Mouse (Mus musculus) naive thymus-derived CD4-positive, alpha-beta T cell, adult 2 months (primary cell): Measurements from ENCODE around the gene Wnt5a.

ENCODE experiments used
- DNase-seq: peaks from one replicate; pipeline ENCODE4 v3.0.0-alpha.2; 2011; ENCODE audit warnings: low read depth

The Wnt5a gene

DNA sequence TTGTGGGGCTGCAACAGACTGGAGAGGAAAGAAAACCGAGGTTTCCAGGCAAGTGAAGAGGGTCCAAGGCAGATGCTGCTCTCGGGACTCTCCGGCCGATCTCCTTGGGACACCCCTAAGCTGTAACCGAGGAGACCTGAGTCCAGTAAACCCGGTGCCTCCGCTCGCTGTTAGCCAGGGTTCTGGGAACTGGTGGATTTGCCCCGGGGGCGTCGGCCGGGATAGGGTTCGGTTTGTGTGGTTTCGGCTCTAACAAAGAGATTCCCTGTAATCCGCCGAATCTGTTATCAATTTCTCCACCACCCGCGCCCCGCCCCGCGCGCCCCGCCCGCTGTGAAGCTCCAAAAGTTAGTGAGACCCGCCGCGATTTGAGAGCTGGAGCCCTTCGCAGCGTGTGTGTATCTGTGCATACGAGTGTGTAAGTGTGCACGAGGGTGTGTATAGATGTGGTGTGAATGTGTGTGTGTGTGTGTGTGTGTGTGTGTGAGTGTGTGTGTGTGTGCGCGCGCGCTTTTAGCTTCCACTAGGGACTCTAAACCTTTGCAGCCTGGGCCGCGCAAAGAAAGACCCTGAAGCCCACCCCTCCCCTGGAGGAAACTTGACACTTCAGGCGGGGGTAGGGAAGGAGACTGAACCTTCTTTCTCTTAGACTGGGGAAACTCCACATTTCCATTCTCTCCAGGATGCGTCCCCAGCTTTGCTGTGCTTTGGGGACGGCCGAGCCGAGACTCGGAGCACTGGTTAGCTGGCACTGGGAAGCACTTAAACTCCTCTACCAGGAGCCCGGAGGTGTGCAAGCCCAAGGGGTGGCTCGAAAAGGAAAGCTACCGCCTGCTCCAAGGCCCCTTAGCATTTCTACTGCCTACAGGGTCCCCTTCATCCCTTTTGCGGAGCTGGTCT lies 5.1 kb downstream of the Wnt5a start:
- DNase-seq, result no peak

DNA sequence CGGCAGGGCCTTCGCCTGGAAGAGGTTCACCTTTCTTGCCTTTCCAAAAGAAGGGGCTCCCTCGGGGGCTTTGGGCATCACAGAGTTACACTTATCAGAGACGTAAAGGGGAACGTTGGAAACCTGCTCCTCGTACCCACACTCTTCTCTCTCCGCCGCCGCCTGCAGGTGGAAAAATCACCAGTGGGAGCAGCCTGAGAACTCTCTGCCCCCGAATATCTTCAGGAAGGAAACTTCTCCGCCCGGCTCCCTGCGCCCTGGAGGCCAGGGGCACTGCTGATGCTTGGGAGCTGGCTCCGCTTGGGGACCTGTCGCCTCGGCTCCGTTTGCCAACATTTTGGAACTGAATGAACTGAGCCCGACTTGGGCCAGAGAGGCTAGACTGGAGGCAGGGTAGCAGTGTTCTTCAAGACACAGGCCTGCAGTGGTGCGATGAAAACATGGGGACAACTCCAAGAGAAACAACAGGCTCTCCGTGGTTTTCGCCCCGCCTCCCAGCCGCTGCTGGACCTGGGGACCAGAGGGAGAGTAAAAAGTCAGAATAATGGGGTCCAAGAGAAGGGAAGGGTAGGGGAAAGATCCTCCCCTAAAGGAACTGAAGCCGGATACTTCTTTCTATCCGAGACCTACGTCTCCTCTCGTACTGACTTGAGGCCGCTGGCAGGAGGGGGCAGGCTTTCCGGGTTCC lies 5.9 kb downstream of the Wnt5a start:
- DNase-seq, result no peak

GRCm38 (mm10) chr14:28511029-28511651 lies 6.6 kb downstream of the Wnt5a start:
- DNase-seq, result no peak

DNA sequence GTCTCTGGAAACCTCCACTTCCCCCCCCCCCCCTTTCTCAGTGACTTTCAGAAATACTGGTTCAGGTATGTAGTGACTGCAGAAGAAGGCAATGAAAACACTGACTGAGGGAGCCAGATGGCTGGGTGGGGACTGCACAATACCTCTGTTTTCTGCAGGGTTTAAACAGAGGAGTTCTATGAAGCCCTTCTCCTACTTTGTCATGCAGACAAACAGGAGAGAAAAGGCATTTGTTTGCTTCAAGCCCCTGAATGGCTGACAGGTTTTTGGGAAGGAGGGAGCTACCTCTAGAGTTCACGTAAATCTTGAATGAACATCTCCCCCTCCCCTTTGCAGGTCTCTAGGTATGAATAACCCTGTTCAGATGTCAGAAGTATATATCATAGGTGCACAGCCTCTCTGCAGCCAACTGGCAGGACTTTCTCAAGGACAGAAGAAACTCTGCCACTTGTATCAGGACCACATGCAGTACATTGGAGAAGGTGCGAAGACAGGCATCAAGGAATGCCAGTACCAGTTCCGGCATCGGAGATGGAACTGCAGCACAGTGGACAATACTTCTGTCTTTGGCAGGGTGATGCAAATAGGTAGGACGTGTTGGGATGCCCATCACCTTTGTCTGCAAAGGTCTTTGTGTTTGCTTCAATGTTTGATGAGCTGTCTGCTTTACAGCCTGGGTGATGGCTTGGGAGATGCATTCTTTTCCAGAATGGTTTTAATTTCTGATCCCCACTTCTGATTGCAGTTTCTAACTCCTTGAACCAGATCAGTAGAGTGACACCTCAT lies 8.4 kb downstream of the Wnt5a start:
- DNase-seq, result no peak

DNA sequence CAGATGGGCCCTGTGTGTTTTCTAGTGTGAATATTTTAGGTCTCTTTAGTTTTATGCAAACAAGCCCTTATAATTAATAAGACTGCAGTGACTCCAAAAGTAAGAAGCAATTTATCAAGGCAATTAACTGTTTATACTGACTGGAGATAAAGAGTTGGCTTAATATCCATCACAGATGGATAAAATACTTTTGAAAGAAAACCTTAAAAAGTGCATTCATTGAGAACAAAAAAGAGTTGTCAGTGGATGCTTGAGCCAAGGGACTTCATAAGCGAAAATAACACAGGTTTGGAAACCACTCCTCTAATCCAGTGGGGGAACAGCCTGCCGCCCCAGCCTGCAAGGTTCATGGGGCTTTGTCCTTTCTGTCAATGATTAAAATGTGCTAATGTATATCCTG lies 9.6 kb downstream of the Wnt5a start:
- no peak for DNase-seq

DNA sequence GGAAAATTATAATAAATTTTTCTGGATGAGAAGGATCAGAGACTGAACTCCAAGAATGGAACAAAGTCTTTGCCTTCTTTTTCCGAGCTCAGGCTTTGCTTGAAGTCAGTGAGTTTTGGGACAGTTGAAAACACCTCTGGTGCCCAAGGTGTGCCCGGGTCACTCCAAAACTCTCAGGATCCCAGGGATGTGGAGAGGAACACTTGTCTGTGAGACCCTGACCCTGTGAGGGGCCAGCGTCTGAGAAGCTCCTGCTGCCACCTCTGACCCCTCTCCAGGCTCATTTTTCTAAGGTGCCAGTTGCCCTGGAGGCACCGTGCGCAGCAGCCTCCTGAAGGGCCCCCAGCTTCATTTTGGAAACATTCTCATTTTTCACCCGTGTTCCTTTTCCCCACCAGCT lies 10.8 kb downstream of the Wnt5a start:
- DNase-seq, result no peak

- DNase-seq, result no peak
Measured at GRCm38 (mm10) chr14:28517631-28518560, 13.3 kb downstream of the Wnt5a start.

GRCm38 (mm10) chr14:28521106-28521505 lies 16.6 kb downstream of the Wnt5a start:
- DNase-seq, result no peak

GRCm38 (mm10) chr14:28522611-28523010 lies 18.1 kb downstream of the Wnt5a start:
- DNase-seq, result no peak

DNA sequence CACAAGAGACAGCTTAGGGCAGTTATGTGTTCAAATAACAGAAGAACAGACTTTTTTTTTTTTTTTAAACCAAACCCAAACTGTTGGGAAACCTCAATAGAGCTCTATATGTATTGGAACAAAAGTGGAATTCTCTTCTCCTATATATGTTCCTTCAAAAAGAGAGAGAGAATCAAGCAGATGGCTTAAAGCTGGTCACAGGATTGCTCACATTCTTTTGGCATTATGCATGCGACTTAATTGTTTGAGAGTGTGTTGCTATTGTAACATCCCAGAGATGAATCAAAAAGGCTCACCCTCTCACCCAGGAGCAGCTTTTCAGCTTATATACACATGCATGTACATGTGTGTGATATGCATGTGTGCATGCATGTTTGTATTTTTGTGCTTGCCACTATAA lies 21.0 kb downstream of the Wnt5a start:
- DNase-seq, result no peak

GRCm38 (mm10) chr14:28528151-28528685 lies 23.7 kb downstream of the Wnt5a start:
- DNase-seq, result no peak

DNA sequence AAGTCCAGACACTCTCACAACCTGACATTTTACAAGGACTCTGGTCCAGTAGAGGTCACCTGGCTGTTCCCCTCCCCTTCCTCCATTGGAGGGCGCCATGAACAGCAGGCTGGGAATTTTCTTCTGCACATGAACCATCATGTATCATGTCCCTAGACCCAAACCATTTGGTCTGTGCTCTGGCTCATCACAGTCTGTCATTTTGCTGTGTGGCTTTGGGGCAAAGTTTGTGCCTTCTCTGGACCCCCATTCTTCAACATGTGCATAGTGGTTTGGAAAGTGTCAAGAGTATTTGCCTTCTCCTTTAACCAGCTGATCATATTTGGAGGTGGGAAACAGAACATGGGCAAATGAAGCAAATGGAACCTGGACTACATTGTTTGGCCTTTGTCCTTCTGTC lies 27.0 kb downstream of the Wnt5a start:
- DNase-seq, result no peak

DNA sequence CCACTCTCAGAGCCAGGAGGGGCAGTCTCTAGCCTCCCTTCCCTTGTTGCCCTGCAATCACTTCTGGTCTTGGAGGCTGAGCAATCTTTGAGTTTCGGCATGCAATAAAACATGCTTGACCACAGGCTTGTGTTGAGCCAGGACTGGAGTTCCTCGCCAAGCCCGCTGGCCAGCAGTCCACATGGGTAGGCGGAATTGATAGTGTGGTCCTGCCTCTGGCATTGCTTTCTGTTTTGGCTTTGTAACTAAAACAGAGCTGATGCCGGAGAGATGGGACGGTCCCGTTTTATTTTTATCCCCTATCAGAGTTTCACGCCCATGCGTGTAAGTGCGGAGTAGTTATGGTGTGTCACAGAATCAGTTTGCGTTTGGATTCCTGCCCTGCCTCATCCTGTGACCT lies 28.4 kb downstream of the Wnt5a start:
- DNase-seq, result no peak

GRCm38 (mm10) chr14:28533876-28534275 lies 29.3 kb downstream of the Wnt5a start:
- DNase-seq, result no peak

DNA sequence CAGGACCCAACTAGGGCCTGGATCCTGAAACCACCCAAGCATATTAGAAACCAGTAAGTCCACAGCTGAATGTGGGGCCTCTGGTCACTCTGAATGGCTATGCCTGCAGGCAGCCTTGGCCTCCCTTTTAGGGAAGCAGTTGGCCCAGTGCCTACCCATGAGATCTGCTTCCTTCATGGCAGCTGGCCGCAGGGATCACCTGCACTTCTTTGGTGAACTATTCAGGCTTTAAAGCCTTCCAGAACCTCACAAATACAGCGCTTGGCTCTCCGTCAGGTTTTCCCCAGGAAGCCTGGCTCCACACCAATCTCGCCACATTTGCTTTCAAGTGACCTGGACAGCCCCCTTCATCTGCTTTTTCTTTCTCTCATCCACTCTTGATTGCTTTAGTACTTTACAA lies 31.3 kb downstream of the Wnt5a start:
- no peak for DNase-seq

- no peak for DNase-seq
Measured at GRCm38 (mm10) chr14:28539577-28539976, 35.0 kb downstream of the Wnt5a start.

DNA sequence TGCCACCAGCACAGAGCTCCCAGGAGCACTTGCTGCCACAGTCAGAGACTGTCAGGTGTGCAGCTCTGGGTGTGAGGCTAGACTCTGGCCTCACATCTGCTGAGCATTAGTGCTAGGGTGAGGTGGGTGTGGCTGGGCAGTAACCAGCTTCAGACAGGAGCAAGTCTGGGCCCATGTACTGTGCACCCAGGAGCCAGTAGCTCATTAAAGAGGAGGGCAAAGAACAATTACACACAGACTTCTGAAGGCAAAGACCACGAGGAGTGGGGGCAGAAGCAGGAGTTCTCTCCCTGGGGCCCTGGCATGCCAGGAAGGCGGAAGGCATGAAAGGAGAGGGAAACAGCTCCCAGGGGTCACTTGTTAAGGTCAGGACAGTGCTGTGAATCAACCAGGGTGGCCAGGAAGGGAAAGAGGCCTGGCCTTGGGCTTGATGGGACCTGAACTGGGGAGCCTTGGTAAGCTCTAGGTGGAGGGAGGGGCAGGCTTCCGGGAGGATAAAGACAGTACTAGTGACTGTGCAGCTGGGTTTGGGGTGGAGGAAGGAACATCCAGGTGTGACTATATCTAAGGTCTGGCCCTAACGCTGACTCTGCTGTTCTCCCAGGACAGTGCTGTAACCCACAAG lies 37.7 kb downstream of the Wnt5a start:
- no peak for DNase-seq

DNA sequence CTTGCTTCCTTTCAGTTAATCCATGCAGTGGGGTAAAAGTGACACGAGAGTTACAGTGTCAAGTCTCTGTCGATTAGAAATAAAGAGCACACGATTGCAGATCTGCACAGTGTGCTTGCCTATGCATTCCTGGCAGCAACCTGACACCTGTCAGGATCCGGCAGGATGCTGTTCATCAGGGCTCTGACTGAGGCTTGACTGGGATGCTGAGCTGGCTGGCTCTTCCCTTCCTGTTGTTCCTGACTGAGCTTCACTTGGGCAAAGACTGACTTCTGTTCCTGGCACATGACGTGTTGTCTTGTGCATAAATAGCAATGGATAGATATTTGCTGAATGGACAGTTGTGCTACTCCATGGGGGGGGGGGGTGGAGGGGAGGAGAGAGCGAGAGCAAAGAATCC lies 57.3 kb downstream of the Wnt5a start:
- DNase-seq, result no peak
